Mouse (Mus musculus) left cerebral cortex, postnatal 36 days (tissue): ENCODE data around the gene Ahnak2. TPM values are rescaled to one million over a fixed set of nuclear protein-coding genes. Genes with fewer than 3 reads are reported as not detected.

ENCODE experiments used
- DNase-seq, 2 experiments: peaks; one replicate each; pipeline ENCODE4 v3.0.0; 2021 to 2022; ENCODE audit warnings: low spot score in 2 of 2, mixed read lengths in 1 of 2
- intact Hi-C: fragments of 180-260 bp; cut with DNase I; formaldehyde crosslinking; loops from one replicate; pipeline ENCODE4 v1.15.1; 2025
- total RNA-seq, 2 experiments: library from RNA; stranded (reverse); gene quantifications; 2 replicates each; pipeline ENCODE4 v1.2.3; 2021

The Ahnak2 gene
- total RNA-seq, 2 experiments from 2014 or later, result 6.1 to 6.8 TPM

- intact Hi-C loops, result no loop called here
- no peak for DNase-seq
Measured at GRCm38 (mm10) chr12:112767036-112767890, 35.2 kb downstream of the Ahnak2 start.

- intact Hi-C loops, result no loop called here
- no peak for DNase-seq
Measured at GRCm38 (mm10) chr12:112766586-112766985, 35.9 kb downstream of the Ahnak2 start.

- no peak for DNase-seq
- intact Hi-C loops, result no loop called here
Measured at GRCm38 (mm10) chr12:112764991-112765390, 37.5 kb downstream of the Ahnak2 start.

GRCm38 (mm10) chr12:112764141-112764540 is 38.3 kb downstream of the Ahnak2 start:
- DNase-seq, result no peak
- intact Hi-C loops, result no loop called here

GRCm38 (mm10) chr12:112763176-112763575 is 39.3 kb downstream of the Ahnak2 start:
- intact Hi-C loops, result no loop called here
- no peak for DNase-seq

GRCm38 (mm10) chr12:112762018-112762417 is 40.4 kb downstream of the Ahnak2 start:
- DNase-seq, result no peak
- intact Hi-C loops, result no loop called here

- no peak for DNase-seq
- intact Hi-C loops, result no loop called here
Measured at GRCm38 (mm10) chr12:112761411-112761810, 41.0 kb downstream of the Ahnak2 start.

- intact Hi-C loops, result no loop called here
Measured at GRCm38 (mm10) chr12:112760154-112760926, 42.1 kb downstream of the Ahnak2 start, which contains the start of gene Pld4. Gene Pld4 (plus strand): TSS chr12:112760655.

GRCm38 (mm10) chr12:112759471-112759870 is 43.0 kb downstream of the Ahnak2 start:
- intact Hi-C loops, result no loop called here
- DNase-seq, result no peak

More at GRCm38 (mm10) chr12:112760154-112760926, 42.1 kb downstream of the Ahnak2 start, which contains the start of gene Pld4:
- DNase-seq, result no peak

GRCm38 (mm10) chr12:112757896-112758295 is 44.6 kb downstream of the Ahnak2 start:
- intact Hi-C loops, result no loop called here
- DNase-seq, result no peak

GRCm38 (mm10) chr12:112755900-112756299 is 46.6 kb downstream of the Ahnak2 start:
- no peak for DNase-seq
- intact Hi-C loops, result no loop called here

GRCm38 (mm10) chr12:112752399-112752798 is 50.1 kb downstream of the Ahnak2 start:
- intact Hi-C loops, result no loop called here
- DNase-seq, result no peak

GRCm38 (mm10) chr12:112750976-112751375 is 51.5 kb downstream of the Ahnak2 start:
- intact Hi-C loops, result no loop called here
- no peak for DNase-seq

- no peak for DNase-seq
- intact Hi-C loops, result loop anchor here (2.0 kb wide), 1 partner anchor 97 kb away; no protein-coding TSS in a partner anchor
Measured at GRCm38 (mm10) chr12:112747606-112747970, 54.9 kb downstream of the Ahnak2 start.

- DNase-seq, result no peak
- intact Hi-C loops, result loop anchor here (2.0 kb wide), 1 partner anchor 98 kb away; no protein-coding TSS in a partner anchor
Measured at GRCm38 (mm10) chr12:112746808-112747605, 55.5 kb downstream of the Ahnak2 start.

GRCm38 (mm10) chr12:112746461-112746807 is 56.0 kb downstream of the Ahnak2 start:
- no peak for DNase-seq
- intact Hi-C loops, result loop anchor here (2.0 kb wide), 1 partner anchor 98 kb away; no protein-coding TSS in a partner anchor

- intact Hi-C loops, result loop anchor here (2.0 kb wide), 1 partner anchor 99 kb away; no protein-coding TSS in a partner anchor
- DNase-seq, result no peak
Measured at GRCm38 (mm10) chr12:112745716-112746115, 56.7 kb downstream of the Ahnak2 start.

- no peak for DNase-seq
- intact Hi-C loops, result loop anchor here (5.0 kb wide), 1 partner anchor 52 kb away; no protein-coding TSS in a partner anchor
Measured at GRCm38 (mm10) chr12:112744891-112745580, 57.4 kb downstream of the Ahnak2 start.

GRCm38 (mm10) chr12:112744211-112744610 is 58.2 kb downstream of the Ahnak2 start:
- intact Hi-C loops, result loop anchor here (5.0 kb wide), 1 partner anchor 53 kb away; no protein-coding TSS in a partner anchor
- no peak for DNase-seq
